Mouse (Mus musculus) MEL (cell line): Measurements from ENCODE around the gene Lrfn4. TPM values are rescaled to one million over a fixed set of nuclear protein-coding genes. Genes with fewer than 3 reads are reported as not detected.

Experiments
- DNase-seq: peaks from one replicate; pipeline ENCODE4 v3.0.0; 2011; ENCODE audit warnings: low read depth, low spot score
- H3K27ac ChIP-seq: 2 replicates; pipeline ENCODE4 v1.5.1; 2012; ENCODE audit warnings: low read depth, mild to moderate bottlenecking, control low read depth, low read length, moderate library complexity; ENCODE audit not compliant: control insufficient read depth
- H3K27me3 ChIP-seq, 2 experiments: fragments of 150-350 bp in 1 of 2; sonication (generic) in 1 of 2; 2 replicates each; pipeline ENCODE4 v1.6.1; 2012; ENCODE audit warnings: low read length in 2 of 2, mild to moderate bottlenecking in 2 of 2, improper control_type of control experiment in 1 of 2, moderate library complexity in 1 of 2; ENCODE audit not compliant: insufficient read depth in 2 of 2, control insufficient read depth in 1 of 2
- H3K36me3 ChIP-seq, 2 experiments: 2 replicates each; pipeline ENCODE4 v1.6.1; 2012 to 2014; ENCODE audit warnings: low read length in 2 of 2, improper control_type of control experiment in 1 of 2, inconsistent platforms in 1 of 2, mild to moderate bottlenecking in 1 of 2; ENCODE audit not compliant: insufficient read depth in 2 of 2, control insufficient read depth in 1 of 2
- H3K4me1 ChIP-seq, 2 experiments: fragments of 150-350 bp in 1 of 2; sonication (generic) in 1 of 2; 2 replicates each; pipeline ENCODE4 v1.6.1; 2012; ENCODE audit warnings: low read length in 2 of 2, improper control_type of control experiment in 1 of 2, mild to moderate bottlenecking in 1 of 2; ENCODE audit not compliant: insufficient read depth in 2 of 2, control insufficient read depth in 1 of 2
- H3K4me3 ChIP-seq, 2 experiments: fragments of 150-350 bp in 1 of 2; sonication (generic) in 1 of 2; 2 replicates each; pipeline ENCODE4 v1.5.1; 2012; ENCODE audit warnings: low read depth in 2 of 2, low read length in 2 of 2, mild to moderate bottlenecking in 2 of 2, moderate library complexity in 2 of 2, control low read depth in 1 of 2, improper control_type of control experiment in 1 of 2; ENCODE audit not compliant: control insufficient read depth in 1 of 2, insufficient read depth in 1 of 2
- H3K79me2 ChIP-seq: 2 replicates; pipeline ENCODE4 v1.6.1; 2012; ENCODE audit warnings: mild to moderate bottlenecking, low read length, moderate library complexity; ENCODE audit not compliant: control insufficient read depth, poor library complexity, insufficient read depth
- H3K9ac ChIP-seq: 2 replicates; pipeline ENCODE4 v1.6.1; 2012; ENCODE audit warnings: low read depth, mild to moderate bottlenecking, control low read depth, low read length, moderate library complexity; ENCODE audit not compliant: control insufficient read depth, poor library complexity, severe bottlenecking
- H3K9me3 ChIP-seq: fragments of 150-350 bp; sonication (generic); replicated peaks from 2 replicates; pipeline ENCODE4 v1.6.1; 2012; ENCODE audit warnings: mild to moderate bottlenecking, low read length, improper control_type of control experiment, moderate library complexity; ENCODE audit not compliant: insufficient read depth
- BHLHE40 ChIP-seq: IDR thresholded peaks from 2 replicates; pipeline ENCODE4 v1.6.1; 2012; ENCODE audit warnings: low read depth, mild to moderate bottlenecking, inconsistent platforms, low read length, improper control_type of control experiment, borderline replicate concordance
- CHD1 ChIP-seq: IDR thresholded peaks from 2 replicates; pipeline ENCODE4 v1.6.1; 2012; ENCODE audit warnings: low read depth, mild to moderate bottlenecking, inconsistent platforms, low read length, improper control_type of control experiment
- CHD2 ChIP-seq: IDR thresholded peaks from 2 replicates; pipeline ENCODE4 v1.6.1; 2011; ENCODE audit warnings: low read length, improper control_type of control experiment
- E2F4 ChIP-seq: IDR thresholded peaks from 2 replicates; pipeline ENCODE4 v1.6.1; 2011; ENCODE audit warnings: low read depth, low read length, improper control_type of control experiment, borderline replicate concordance
- ELF1 ChIP-seq: IDR thresholded peaks from 2 replicates; pipeline ENCODE4 v1.6.1; 2014; ENCODE audit warnings: low read depth, mild to moderate bottlenecking, inconsistent platforms, low read length, improper control_type of control experiment, moderate library complexity
- ETS1 ChIP-seq: IDR thresholded peaks from 2 replicates; pipeline ENCODE4 v1.6.1; 2012; ENCODE audit warnings: low read depth, mild to moderate bottlenecking, inconsistent platforms, low read length, improper control_type of control experiment, moderate library complexity
- GABPA ChIP-seq: IDR thresholded peaks from 2 replicates; pipeline ENCODE4 v1.6.1; 2012; ENCODE audit warnings: low read depth, mild to moderate bottlenecking, inconsistent platforms, low read length, improper control_type of control experiment, moderate library complexity
- GATA1 ChIP-seq: IDR thresholded peaks from 2 replicates; pipeline ENCODE4 v1.6.1; 2011; ENCODE audit warnings: low read depth, low read length, improper control_type of control experiment
- HCFC1 ChIP-seq: IDR thresholded peaks from 2 replicates; pipeline ENCODE4 v1.6.1; 2012; ENCODE audit warnings: low read depth, mild to moderate bottlenecking, inconsistent platforms, low read length, improper control_type of control experiment, moderate library complexity
- JUND ChIP-seq: IDR thresholded peaks from 2 replicates; pipeline ENCODE4 v1.6.1; 2011; ENCODE audit warnings: low read depth, mild to moderate bottlenecking, improper control_type of control experiment, low read length
- KAT2A ChIP-seq: conservative IDR thresholded peaks from 2 replicates; pipeline ENCODE4 v1.6.1; 2012; ENCODE audit warnings: low read depth, low read length, improper control_type of control experiment, inconsistent platforms
- MAFK ChIP-seq: IDR thresholded peaks from 2 replicates; pipeline ENCODE4 v1.6.1; 2011; ENCODE audit warnings: low read depth, mild to moderate bottlenecking, low read length, improper control_type of control experiment, borderline replicate concordance
- MAX ChIP-seq: IDR thresholded peaks from 2 replicates; pipeline ENCODE4 v1.6.1; 2011; ENCODE audit warnings: low read length, improper control_type of control experiment
- MAZ ChIP-seq: IDR thresholded peaks from 2 replicates; pipeline ENCODE4 v1.6.1; 2012; ENCODE audit warnings: low read depth, mild to moderate bottlenecking, inconsistent platforms, low read length, improper control_type of control experiment
- MEF2A ChIP-seq: IDR thresholded peaks from 2 replicates; pipeline ENCODE4 v1.6.1; 2014; ENCODE audit warnings: low read depth, mild to moderate bottlenecking, inconsistent platforms, low read length, improper control_type of control experiment; ENCODE audit not compliant: poor library complexity, insufficient replicate concordance, severe bottlenecking; ENCODE audit errors: extremely low read depth
- MYB ChIP-seq: IDR thresholded peaks from 2 replicates; pipeline ENCODE4 v1.6.1; 2011; ENCODE audit warnings: mild to moderate bottlenecking, low read depth, low read length, improper control_type of control experiment
- NELFE ChIP-seq: IDR thresholded peaks from 2 replicates; pipeline ENCODE4 v1.6.1; 2011; ENCODE audit warnings: low read depth, low read length, improper control_type of control experiment
- NRF1 ChIP-seq: IDR thresholded peaks from 2 replicates; pipeline ENCODE4 v1.6.1; 2014; ENCODE audit warnings: low read depth, mild to moderate bottlenecking, inconsistent platforms, low read length, improper control_type of control experiment, moderate library complexity; ENCODE audit not compliant: poor library complexity, insufficient read depth, severe bottlenecking
- POLR2AphosphoS2 ChIP-seq: IDR thresholded peaks from 2 replicates; pipeline ENCODE4 v1.6.1; 2011; ENCODE audit warnings: low read length, improper control_type of control experiment
- RAD21 ChIP-seq: IDR thresholded peaks from 2 replicates; pipeline ENCODE4 v1.6.1; 2011; ENCODE audit warnings: mild to moderate bottlenecking, low read depth, low read length, improper control_type of control experiment
- RCOR1 ChIP-seq: IDR thresholded peaks from 2 replicates; pipeline ENCODE4 v1.6.1; 2012; ENCODE audit warnings: low read depth, mild to moderate bottlenecking, inconsistent platforms, low read length, improper control_type of control experiment
- SIN3A ChIP-seq: IDR thresholded peaks from 2 replicates; pipeline ENCODE4 v1.6.1; 2012; ENCODE audit warnings: low read length, improper control_type of control experiment, inconsistent platforms
- SMC3 ChIP-seq: IDR thresholded peaks from 2 replicates; pipeline ENCODE4 v1.6.1; 2011; ENCODE audit warnings: low read depth, low read length, improper control_type of control experiment
- TAL1 ChIP-seq: IDR thresholded peaks from 2 replicates; pipeline ENCODE4 v1.6.1; 2012; ENCODE audit warnings: mild to moderate bottlenecking, inconsistent platforms, low read length, moderate library complexity, mixed read lengths
- TBP ChIP-seq: IDR thresholded peaks from 2 replicates; pipeline ENCODE4 v1.8.0; 2011; ENCODE audit warnings: low read depth, low read length, improper control_type of control experiment
- TCF12 ChIP-seq: IDR thresholded peaks from 2 replicates; pipeline ENCODE4 v1.6.1; 2014; ENCODE audit warnings: low read depth, mild to moderate bottlenecking, inconsistent platforms, low read length, improper control_type of control experiment, moderate library complexity
- UBTF ChIP-seq: IDR thresholded peaks from 2 replicates; pipeline ENCODE4 v1.6.1; 2012; ENCODE audit warnings: low read depth, mild to moderate bottlenecking, inconsistent platforms, low read length, improper control_type of control experiment, moderate library complexity, borderline replicate concordance; ENCODE audit not compliant: insufficient read depth
- ZC3H11A ChIP-seq: IDR thresholded peaks from 2 replicates; pipeline ENCODE4 v1.6.1; 2012; ENCODE audit warnings: low read depth, mild to moderate bottlenecking, inconsistent platforms, low read length, improper control_type of control experiment
- ZKSCAN1 ChIP-seq: IDR thresholded peaks from 2 replicates; pipeline ENCODE4 v1.6.1; 2012; ENCODE audit warnings: low read depth, mild to moderate bottlenecking, inconsistent platforms, low read length, improper control_type of control experiment, moderate library complexity
- ZMIZ1 ChIP-seq: IDR thresholded peaks from 2 replicates; pipeline ENCODE4 v1.6.1; 2012; ENCODE audit warnings: low read depth, mild to moderate bottlenecking, inconsistent platforms, low read length, improper control_type of control experiment, moderate library complexity
- ZNF384 ChIP-seq: IDR thresholded peaks from 2 replicates; pipeline ENCODE4 v1.6.1; 2012; ENCODE audit warnings: low read depth, mild to moderate bottlenecking, inconsistent platforms, low read length, improper control_type of control experiment
- polyA plus RNA-seq, 2 experiments: library from polyadenylated mRNA; stranded (reverse) in 1 of 2; unstranded in 1 of 2; fragments of >175 nt in 1 of 2; fragments of >200 nt in 1 of 2; gene quantifications; 2 replicates each; pipeline versions ENCODE4 v1.2.1 to v1.2.4; 2012; ENCODE audit warnings: low replicate concordance in 2 of 2, low read depth in 1 of 2; ENCODE audit not compliant: insufficient read length in 2 of 2, insufficient read depth in 1 of 2, missing spikeins in 1 of 2
- total RNA-seq: library from RNA; depleted of rRNA; stranded (reverse); fragments of 300-350 nt; gene quantifications from 2 replicates; pipeline ENCODE4 v1.2.3, GENCODE M21; 2012

The Lrfn4 gene
- total and polyA plus RNA-seq, 3 experiments: 14.0 to 17.5 TPM; not detected in 1

DNA sequence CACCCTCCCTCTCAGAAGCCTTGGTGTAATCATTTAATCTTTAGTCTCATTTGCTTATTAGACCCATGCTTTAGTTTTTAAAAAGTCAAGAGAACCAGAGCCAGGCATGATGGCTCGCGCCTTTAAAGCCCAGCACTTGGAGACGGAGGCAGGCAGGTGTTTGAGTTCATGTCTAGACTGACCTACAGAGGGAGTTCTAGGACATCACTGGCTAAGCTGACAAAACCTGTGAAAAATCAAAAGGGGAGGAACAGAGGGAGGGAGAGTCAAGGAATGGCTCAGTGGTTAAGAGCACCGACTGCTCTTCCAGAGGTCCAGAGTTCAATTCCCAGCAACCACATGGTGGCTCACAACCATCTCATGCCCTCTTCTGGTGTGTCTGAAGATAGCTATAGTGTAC lies 20.5 kb upstream of the Lrfn4 start:
- Histone ChIP-seq H3K79me2 (no peaks in the 10 kb centered on the region), H3K27me3 (no peaks in the 10 kb centered on the region), H3K27ac (no peak overlapping the region), H3K4me3 (no peak overlapping the region)
- TF ChIP-seq NELFE: no peak
- TF ChIP-seq TCF12: no peak
- TF ChIP-seq CHD1: no peak
- TF ChIP-seq ZKSCAN1: no peak
- no peak for TF ChIP-seq MAZ
- no peak for TF ChIP-seq SMC3
- no peak for TF ChIP-seq RAD21
- TF ChIP-seq ZNF384: no peak
- no peak for TF ChIP-seq TAL1
- TF ChIP-seq MAFK: no peak
- TF ChIP-seq GATA1: no peak
- TF ChIP-seq MAX: no peak
- TF ChIP-seq CHD2: no peak
- TF ChIP-seq JUND: no peak
- no peak for TF ChIP-seq TBP
- no peak for TF ChIP-seq BHLHE40
- no peak for TF ChIP-seq NRF1
- no peak for TF ChIP-seq RCOR1
- TF ChIP-seq POLR2AphosphoS2: no peak
- TF ChIP-seq, all 39 proteins: peak for 0
- Histone ChIP-seq H3K4me1 (no peaks in the 10 kb centered on the region), H3K36me3 (no peaks in the 10 kb centered on the region), H3K9me3 (no peaks in the 10 kb centered on the region), H3K9ac (no peak overlapping the region)
- DNase-seq: no peak

DNA sequence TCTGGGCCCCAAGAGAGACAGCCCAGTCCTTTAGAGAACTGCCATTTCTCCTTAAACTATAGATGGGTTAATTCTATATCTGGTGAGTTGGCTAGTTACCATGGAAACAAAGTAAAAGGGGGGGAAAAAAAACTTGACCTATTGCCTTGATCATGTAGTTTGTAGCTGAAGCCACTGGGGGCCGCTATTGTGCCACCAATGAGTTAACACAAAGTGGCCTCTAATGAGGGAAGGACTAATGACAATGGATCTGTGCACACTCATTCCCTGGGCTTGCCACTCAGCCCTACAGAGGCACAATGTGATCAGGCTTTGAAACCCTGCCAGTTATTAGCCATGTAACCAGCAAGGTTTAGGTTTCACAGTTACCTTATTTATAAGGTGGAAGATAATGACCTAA lies 13.4 kb upstream of the Lrfn4 start:
- no peak overlapping the region for H3K4me3 ChIP-seq
- peaks cover 18% of the 10 kb centered on the region for H3K79me2 ChIP-seq
- H3K4me1 ChIP-seq: peaks cover 0 to 13% of the 10 kb centered on the region in 2 experiments; a peak in 3 of 4 replicates
- DNase-seq: peak; percentile 82
- no peak overlapping the region for H3K27ac ChIP-seq
- H3K9me3 ChIP-seq: no peaks in the 10 kb centered on the region
- no peak overlapping the region for H3K9ac ChIP-seq
- peaks cover 0 to 6% of the 10 kb centered on the region in 2 experiments; a peak in 2 of 4 replicates for H3K36me3 ChIP-seq
- H3K27me3 ChIP-seq: no peaks in the 10 kb centered on the region
- TF ChIP-seq ELF1: no peak
- no peak for TF ChIP-seq UBTF
- no peak for TF ChIP-seq MEF2A
- TF ChIP-seq ZMIZ1: no peak
- no peak; the same call in 1 of the 2 replicates for TF ChIP-seq SIN3A
- no peak for TF ChIP-seq NRF1
- peak; percentile 68 for TF ChIP-seq SMC3
- TF ChIP-seq E2F4: no peak
- TF ChIP-seq KAT2A: no peak
- 0 out of 2 replicates have a peak, but pooled peaks have one; percentile 12 for TF ChIP-seq POLR2AphosphoS2
- no peak for TF ChIP-seq MAFK
- no peak for TF ChIP-seq ZNF384
- no peak for TF ChIP-seq GABPA
- no peak for TF ChIP-seq HCFC1
- peak; percentile 36 for TF ChIP-seq ZC3H11A
- TF ChIP-seq MAX: no peak
- no peak for TF ChIP-seq ZKSCAN1
- TF ChIP-seq RAD21: peak; percentile 70
- no peak for TF ChIP-seq CHD1
- peak; percentile 53; the same call in 1 of the 2 replicates for TF ChIP-seq MAZ
- no peak for TF ChIP-seq ETS1
- no peak for TF ChIP-seq MYB
